Mouse (Mus musculus) c-Kit-positive CD71-positive TER-119-negative erythroid progenitor cells, embryonic 14.5 days (primary cell): Measurements from ENCODE around the gene Plcl2.

Experiments
- DNase-seq: peaks from one replicate; pipeline ENCODE4 v3.0.0-alpha.2; 2013; ENCODE audit warnings: low read depth

Plcl2 gene

DNA sequence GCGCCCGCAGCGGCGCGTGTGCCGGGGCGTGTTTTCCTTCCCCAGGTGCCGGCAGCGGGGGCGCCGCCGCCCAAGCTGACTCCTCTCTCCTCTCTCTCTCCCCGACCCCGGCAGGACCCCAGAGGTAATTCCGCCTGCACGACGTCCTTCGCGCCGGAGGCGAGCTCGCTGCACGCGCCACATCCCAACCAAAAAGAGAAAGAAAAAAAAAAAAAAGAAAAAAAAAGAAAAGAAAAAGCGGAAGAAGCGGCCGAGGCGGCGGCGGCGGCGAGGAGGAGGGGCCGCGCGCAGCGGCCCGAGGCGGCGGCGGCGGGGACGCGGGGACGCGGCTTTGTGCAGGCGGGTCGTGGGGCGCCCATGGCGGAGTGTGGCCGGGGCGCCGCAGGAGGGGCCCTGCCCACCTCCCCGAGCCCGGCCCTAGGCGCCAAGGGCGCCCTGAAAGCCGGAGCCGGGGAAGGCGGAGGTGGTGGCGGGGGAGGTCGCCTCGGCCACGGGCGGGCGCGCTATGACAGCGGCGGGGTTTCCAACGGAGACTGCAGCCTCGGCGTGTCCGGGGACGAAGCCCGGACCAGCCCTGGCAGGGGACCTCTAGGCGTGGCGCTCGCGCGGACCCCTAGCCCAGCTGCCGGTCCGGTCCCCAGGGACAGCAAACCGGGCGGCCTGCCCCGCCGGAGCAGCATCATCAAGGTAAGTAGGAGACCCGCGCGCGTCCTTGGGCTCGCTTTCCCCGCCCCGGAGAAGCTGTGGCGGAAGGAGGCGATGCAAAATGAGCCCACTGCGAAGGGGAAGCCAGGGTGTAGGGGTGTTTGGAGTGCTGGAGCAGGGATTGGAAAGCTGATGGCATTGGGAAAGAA lies at the start of gene Plcl2:
TSS of gene Plcl2 (plus strand) at position 153 of the 854 bp plus-strand sequence.
- no peak for DNase-seq

DNA sequence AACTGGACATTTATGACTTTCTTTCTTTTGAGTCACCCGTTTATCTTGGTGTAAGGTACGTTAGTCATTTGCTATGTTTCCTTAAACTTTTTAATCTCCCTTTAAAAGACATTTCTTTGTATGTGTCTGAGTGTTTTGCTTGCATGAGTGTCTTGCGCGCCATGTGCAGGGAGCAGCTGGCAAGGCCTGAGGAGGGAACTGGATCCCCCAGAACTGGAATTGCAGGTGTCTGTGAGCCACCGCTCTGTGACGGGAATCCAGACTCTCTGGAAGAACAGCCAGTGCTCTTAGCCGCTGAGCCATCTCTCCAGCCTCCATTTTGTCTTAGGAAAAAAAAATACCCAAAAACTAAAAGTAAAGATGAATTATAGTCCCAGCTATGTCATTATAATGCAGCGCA lies 48.9 kb upstream of the Plcl2 start:
- DNase-seq, result no peak

DNA sequence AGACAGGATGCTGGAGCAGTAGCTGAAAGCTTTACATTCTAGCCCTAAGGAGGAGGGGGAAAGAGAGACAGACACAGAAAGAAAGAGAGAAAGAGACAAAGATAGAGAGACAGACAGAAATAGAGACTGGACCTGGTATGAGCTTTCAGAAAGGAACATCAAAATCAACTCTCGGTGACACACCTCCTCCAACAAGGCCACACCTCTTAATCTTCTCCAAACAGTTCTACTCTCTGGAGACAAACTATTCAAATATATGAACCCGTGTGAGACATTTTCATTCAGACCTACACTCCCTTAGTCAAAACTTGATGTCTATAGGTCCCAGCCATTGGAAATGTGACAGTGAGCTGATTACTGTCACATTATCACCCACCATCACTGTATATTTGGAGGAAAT lies 41.8 kb upstream of the Plcl2 start:
- DNase-seq, result no peak

DNA sequence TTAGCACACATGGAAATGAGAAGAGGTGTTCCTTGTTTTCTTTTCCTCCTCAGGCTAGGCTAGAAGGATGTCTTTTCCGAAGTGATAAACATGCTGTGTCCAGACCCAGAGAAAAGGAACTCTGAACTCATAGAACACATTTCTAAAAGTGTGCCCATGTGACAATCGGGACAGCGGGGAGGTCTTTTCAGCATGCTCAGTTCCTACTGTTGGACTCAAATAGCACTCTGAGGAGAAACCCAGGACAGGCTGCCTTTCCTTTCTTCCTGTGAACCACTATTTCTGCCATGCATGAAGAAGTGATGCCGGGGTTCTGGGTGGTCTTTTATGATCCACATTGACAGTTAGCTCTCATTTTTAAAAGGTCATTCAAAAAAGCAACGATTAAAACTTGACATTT lies 40.1 kb upstream of the Plcl2 start:
- no peak for DNase-seq

DNA sequence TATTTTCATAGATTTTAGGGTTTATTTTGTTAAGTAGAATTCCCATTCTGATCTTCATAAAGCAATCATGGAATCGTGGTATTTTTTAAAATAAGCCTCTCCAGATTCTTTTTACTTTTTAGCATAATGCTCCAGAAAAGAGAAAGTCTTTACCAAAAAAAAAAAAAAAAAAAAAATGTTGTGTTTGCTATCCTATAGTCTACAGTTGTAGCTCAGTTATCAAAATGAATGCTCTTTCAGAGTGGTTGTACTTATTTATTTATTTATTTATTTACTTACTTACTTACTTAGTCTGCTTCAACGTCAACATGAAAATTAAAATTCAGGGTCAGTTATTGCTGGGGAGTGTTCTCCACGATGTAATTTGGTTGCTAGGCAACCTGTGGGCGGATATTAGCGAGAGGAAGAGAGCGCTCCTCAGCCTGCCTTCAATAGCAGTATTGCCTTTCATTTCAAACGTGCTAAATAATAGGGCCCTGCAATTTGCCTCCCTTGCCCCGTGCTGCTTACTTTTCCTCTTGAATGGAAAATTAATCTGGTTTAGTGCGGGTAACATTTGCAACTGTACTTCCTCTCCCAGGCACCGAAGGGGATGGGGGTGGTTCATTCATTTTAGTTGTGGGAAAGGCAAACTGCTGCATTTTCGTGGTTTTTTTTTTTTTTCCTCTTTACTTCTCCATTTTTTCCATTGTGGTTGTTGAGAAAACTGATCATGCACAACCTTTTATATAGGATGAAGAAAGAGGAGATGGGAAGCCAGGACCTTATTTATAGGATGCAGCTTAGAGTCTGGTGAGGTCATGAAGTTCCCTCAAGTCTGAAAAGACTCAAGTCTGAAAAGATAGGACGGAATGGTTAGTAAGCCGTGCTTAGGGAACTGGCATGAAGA lies 39.4 kb upstream of the Plcl2 start:
- peak; percentile 54 for DNase-seq

DNA sequence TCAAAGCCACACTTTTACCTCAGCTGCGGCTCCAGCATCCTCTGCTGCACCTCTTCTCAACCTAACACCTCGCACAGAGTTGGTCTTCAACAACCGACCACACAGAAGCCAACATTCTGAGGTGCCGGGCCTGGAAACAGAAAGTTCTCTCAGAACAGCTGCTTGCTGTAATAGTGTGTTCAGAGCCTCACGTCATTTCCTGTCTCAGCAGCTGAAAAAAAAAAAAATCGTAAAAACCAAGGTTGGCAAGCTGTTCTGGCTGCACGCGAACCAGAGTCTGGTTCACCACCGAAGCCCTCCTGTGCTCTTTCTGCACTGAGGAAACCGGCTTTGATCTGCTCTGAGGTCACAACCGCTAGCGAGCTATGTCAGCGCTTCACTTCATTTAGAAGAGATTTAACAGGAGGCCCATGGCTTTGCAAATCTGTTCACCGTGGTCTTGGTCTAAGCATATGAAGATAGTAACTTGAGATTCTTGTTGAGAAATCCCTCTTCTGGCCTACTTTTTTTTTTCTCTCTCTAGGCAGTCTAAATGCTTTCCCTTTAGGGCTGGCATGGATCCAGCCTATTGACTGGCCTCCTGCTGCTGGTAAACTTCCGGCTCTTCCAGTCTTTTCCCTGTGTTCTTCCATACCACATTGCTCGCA lies 38.6 kb upstream of the Plcl2 start:
- peak; percentile 28 for DNase-seq

DNA sequence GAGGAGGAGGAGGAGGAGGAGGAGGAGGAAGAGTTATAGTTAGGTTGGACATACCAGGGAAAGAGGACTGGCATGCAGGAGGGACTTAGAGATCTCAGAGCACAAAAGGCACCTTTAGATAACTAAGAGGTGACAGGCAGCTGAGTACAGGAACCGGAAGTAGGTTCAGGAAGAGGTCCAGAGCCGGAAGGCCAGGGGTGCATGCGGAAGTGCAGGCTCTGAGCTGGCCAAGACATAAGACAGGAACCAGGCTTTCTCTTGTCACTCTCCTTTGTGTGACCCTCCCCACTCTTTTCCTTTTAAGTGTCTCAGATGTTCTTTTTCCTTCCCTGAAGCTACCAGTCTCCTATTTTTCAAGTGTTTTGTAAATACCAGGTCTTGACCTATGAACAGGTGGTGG lies 38.0 kb upstream of the Plcl2 start:
- DNase-seq, result no peak

DNA sequence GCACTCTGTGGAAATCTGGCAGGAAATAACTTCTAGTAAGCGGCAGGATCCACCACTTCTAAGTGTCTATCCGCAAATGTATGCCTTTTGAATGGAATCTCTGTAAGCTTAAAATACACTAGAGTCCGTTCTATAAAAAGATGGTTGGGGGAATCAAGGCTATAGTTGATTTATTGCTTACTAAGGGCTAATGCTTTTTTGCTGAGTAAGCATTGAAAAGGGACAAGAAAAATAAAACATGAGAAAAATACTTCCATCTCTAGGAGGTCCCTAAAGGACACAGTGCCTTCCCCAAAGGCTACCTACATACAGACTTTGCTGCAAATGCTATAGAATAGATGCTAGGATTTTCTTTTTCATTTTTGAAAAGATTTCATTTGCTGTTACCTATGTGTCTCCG lies 31.9 kb upstream of the Plcl2 start:
- DNase-seq, result no peak

DNA sequence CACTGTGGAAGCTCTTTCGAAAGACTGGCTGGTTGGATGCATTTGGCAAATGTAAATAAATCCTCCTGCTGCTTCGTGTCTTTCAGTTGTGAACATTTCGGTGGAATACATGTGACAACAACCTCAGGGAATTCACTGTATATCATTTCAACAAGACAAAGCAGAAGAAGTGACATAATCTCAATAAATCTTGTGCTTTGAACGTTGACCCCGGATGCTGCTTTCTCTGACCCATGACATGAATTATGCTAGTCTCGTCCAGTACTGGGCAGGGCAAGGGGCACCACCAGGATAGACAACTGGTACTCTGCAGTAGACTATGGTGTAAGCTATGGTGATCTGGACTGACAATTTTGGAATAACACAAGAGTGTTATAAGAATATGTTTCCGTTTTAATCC lies 28.3 kb upstream of the Plcl2 start:
- no peak for DNase-seq

DNA sequence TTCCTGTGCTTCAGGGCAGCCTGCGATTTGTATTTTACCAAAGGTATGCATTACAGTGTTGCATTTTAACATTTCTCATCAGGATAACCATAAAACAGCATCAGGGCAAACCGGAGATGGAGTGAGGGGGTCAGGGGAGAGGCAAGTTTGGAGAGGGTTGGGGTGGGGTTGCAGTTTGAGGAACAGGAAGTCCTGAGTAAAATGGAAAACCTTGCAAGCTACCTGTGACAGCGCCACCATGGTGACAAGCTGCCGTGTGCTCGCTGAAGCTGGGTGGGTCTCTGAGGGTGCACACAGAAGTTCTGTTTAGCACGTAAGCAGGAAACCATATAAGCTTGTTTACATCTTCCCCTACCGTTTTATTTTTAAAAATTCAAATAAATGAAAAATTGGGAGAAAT lies 25.5 kb upstream of the Plcl2 start:
- DNase-seq, result no peak

DNA sequence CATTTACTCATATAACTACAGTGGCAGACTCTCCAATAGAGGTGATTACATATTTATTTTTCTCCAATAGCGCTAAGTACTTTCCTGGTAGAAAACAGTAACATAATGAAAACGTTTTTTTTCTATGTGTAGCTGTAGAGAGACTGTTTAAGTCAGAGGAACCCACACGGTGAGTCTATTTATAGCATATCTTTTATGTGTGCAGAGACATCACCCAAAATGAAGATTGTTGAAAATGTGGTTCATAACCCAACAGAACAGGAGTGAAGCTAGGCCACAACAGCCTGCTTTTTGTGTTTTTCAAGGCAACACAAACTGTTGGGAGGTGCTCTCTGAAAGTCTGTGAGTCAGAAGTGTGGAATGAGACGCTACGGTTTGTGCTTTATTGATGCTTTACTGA lies 24.2 kb upstream of the Plcl2 start:
- no peak for DNase-seq

DNA sequence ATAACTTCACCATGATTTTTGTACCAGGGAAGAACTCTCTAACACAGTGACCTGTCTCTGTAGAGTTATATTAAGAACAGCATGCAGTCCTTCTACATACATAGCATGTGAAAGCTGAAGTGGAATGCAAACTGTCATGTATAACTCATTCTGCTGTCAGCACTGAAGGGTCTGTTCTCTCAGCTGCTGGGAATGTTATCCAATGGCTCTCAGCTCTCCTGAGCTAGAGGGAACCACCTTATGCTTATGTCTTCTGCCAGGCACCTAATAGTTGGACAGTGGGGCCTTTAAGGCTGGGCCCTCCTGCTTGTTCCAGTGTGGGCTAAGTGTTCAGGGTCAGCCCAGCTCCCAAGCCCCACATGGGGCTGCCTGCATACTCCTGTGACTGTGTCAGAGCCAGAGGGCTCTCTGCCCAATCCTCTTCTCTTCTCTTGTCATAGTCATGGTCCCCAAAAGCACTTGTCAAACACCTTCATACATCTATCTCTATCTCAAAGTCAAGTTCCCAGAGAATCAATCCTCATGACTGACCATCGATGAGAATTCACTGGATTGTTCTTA lies 22.1 kb upstream of the Plcl2 start:
- no peak for DNase-seq

DNA sequence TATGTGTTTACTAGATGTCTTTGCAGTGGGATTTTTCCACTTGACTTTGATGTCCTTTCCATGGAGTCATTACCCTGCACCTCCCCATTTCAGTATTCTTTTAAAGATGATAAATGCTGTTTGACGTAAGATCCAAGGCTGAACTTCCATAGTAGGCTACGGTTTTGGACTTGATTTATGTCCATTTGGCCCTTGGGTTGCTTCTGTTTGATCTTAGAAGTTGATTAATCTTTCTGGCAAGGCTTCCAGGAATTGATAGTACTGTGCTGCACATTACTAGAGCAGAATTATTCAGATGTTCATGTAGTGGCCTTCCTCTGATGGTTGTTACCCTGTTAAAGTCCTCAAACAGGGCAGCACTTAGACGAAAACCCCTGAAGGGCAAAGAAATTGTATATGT lies 21.5 kb upstream of the Plcl2 start:
- DNase-seq, result no peak

DNA sequence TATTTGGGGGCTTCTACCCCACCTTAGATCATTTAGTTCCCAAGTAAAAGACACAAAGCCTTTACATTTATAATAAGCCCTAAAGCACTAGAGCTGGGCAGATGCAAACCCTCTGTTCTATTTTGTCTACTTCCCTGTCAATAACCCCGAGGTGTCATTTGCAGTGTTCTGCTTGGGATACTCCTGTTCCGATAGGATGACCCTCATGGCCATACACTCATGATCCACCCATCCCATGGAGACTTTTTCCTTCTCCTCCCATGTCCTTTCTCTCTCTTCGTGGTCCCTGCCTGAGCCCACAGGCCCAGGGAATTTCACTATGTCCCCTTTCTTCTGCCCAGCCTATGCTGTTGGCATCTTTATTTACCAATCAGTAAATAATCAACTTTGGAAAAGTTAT lies 20.8 kb upstream of the Plcl2 start:
- no peak for DNase-seq

DNA sequence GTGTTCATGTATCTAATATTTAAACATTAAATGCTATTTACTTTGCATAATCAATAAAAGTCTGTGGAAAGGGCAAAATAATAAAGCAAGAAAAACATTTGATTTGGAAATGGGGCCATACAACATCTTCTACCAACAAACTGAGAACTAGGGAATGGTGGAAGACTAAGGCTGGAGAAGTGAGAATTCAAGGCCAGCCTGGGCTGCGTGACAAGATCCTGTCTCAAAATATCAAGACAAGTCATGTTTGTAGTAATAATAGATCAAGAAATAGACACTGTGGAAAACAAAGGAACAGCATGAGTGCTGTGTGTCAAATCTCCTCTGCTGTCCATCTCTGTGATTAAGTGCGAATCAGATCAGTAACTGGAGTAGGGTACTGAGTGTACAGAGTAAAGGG lies 20.3 kb upstream of the Plcl2 start:
- DNase-seq, result no peak

DNA sequence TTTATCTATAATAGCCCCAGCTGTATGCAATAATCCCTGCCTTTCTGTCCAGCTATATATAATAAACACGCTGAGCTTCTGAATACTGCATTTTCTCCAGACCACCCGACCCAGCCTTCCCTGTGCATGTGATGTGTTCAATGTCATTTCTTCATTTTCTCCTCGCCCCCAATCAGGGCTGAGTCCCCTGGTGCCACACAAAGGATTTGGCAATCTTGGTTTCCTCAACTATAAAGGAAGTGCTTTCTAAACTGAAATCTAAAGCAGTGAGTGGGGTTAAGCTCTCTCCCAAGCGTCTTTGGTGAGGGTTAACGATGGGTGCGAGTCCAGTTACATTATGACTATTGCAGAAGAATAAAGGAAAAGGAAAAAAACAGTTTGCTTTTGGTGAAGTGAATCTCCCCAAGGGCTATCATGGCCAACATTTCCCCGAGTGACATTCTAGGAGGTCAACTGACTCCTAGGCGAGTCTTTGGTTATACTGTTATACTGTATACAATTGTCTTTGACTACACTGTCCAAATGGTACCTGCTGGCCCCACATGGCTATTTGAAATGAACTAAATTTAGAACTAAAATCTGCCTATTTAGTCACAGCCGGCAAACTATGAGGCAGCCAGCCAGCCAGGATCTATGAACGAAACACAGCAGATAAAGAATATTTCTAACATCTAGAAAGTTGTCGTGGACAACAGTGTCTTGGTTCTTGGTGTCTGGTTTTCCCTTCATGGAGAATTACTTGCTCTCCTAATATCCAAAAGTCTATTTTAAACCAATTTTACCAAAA lies 18.4 kb upstream of the Plcl2 start:
- DNase-seq, result no peak

DNA sequence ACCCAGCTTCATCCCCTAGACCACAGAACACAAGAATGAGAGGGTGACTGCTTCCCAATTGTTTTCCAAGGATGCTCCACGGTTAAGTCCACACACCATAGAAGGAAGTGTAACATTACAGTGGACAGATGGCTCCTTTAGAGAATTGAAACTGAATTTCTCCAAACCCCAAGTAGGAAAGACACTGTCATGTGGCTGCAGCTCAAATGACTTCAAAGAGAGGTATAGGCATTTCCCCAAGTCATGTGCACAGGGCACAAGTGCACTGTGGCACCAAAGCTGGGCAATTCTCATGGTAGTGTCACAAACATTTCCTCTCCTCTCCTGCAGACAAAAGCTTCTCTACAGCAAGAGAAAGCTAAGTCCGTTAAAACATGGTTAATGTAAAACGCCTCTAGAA lies 17.7 kb upstream of the Plcl2 start:
- no peak for DNase-seq

DNA sequence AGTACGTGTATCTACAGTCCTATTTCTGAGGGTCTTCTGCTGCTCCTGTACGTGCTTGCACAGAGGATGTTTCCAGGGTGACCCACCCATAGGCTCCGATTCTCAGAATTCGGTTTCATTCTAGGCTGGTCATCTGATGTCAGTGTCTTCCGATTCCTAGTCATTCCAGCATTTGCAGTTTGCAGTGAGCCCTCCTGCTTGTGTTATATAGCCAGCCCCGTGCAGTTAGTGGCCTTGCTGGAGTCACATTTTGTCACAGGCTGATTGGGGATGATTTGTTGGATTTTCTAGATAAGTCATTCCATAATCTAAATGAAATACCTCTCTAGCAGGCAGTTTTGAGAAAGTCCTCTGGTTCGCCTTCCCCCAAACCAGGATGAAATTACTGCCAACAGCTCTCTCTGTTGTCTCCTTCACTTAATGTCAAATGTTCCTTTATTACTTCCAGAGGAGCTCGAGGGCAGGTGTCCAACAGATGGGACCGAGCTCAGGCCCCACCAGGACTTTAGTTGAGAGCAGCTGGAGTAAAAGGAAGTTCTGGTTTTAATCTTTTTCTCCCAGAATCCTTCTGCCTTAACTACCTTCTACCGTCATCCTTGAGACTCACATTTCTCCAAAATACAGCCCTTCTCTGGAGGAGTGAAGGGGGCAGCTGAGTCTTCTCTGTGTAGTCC lies 13.8 kb upstream of the Plcl2 start:
- no peak for DNase-seq

DNA sequence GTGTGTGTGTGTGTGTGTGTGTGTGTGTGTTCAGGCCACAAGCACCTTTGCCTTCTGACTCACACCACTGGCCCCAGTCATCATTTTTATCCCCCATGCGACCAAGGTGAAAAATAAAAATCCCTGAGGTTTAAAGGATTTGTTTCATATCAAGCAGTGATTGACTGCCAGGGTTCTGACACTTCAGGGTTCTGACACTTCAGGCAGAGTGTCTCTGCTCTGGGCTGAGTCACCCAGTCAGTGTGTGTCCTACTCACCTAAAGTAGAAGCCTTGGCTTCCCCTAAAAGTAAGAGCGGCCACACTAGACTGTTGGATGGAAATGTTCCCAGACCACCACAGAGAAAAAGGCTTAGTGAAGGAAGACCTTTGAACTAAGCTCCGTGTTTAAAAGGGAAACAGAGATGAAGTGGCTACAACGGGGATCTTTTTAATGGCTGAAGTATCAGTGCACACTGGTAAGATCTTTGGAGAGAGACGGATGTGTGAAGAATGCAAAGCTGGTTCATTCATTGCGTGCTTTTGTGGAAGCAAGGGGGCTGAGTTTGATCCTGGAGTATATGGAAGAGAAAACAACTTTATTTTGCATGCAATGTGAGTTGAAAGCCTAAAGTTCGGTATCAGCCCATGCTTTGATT lies 11.0 kb upstream of the Plcl2 start:
- DNase-seq, result no peak

DNA sequence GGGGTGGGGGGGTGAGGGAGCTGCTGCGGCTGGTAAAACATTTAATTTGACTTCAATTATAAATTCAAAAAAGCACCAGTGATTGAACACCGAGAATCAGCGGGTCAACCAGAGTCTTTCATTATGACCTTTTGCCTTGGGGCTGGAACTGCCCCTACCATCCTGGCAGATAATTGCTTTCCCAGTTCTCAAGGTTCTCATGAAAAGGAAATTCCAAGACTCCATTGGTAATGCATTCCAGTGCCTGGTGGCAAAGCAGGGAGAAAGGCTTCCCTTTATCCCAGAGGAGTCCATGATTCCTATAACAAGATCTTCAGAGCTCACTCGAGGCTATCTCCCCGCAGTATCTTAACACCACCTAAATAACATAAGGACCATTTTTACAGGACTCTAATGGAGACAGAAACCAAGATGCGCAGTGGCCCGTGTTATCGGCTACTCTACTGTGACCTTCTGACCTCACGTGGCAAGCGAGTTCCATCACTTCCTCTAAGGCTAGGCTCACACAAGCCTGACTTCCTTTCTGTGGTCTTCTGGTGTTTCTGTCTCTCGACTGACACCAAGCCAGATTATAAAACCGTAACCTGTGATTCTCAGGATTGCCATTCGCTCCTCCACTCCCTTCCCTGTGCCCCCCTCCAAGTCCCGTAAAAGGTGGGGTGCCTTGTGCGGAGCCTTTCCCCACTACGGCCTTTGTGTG lies 10.0 kb upstream of the Plcl2 start:
- DNase-seq, result no peak
